Mouse (Mus musculus): ENCODE results near the gene Rbm20. TPM values are rescaled to one million over a fixed set of nuclear protein-coding genes. Genes with fewer than 3 reads are reported as not detected.

The Rbm20 gene
- 1 to 10 TPM; 4.0 to 5.8 TPM for total RNA-seq (2021)
- long read RNA-seq, experiment 1, full-length matches to known transcripts = 3 of 11 reads
- long read RNA-seq, experiment 1, partial matches to known transcripts = 5 of 11 reads
- long read RNA-seq, experiment 1, other reads (novel, unspliced or antisense) = 3 of 11 reads
- long read RNA-seq, experiment 2, full-length matches to known transcripts = 1 of 2 reads
- long read RNA-seq, experiment 2, partial matches to known transcripts = 1 of 2 reads
- long read RNA-seq, experiment 2, other reads (novel, unspliced or antisense) = 0 of 2 reads

DNA sequence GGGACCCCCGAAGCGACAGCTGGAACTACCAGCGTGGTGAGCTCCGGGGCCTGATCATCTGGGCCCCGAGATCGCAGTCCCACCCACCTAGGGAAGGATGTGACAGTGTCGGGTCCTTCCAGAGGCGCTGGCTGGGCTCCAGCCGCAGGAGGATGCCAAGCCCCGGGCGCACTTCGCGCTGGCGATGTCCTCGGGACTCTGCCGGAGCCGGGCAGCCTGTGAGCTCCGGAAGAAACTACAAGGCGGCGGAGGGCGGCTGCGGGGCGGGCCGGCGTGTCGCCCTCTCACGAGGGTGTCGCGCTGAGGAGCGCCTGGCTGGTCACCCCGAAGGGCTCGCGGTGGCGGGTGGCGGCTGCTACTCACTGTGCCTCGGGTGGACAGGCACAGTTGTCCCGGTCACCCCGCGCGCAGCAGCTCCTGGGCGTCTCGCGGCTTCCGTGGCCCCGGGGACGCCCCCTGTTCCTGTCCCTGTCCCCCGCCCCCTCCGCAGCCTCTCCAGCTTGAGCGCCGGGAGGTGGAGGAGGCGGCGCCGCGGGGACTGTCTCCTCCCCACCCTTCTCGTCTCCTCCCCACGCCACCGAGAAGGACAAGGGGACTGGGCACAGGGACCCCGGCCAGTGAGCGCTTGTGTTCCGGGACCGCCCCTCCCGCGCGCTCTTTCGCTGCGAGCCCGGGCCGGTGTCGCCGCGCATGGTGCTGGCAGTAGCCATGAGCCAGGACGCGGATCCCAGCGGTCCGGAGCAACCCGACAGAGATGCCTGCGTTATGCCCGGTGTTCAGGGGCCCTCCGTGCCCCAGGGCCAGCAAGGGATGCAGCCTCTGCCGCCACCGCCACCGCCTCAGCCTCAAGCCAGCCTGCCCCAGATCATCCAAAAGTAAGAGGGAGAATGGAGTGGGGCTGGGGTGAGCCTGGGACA, at the start of gene Rbm20:
Gene Rbm20 (plus strand): TSS at position 589 of the 917 bp plus-strand sequence.
- no peak for TF ChIP-seq CTCF (IDR thresholded peaks at IDR 0.05)
- intact Hi-C loops (cut with DNase I) = no loop called here
- Histone ChIP-seq H3K4me3 (peak within 1 kb of the TSS; percentile 59), H3K27ac (peak within 1 kb of the TSS; percentile 60; the same call in 1 of the 2 replicates)
- peak; percentile 39 to 46 for DNase-seq (ENCODE audit: extremely low spot score in 1 of 2, low spot score in 2 of 2)

DNA sequence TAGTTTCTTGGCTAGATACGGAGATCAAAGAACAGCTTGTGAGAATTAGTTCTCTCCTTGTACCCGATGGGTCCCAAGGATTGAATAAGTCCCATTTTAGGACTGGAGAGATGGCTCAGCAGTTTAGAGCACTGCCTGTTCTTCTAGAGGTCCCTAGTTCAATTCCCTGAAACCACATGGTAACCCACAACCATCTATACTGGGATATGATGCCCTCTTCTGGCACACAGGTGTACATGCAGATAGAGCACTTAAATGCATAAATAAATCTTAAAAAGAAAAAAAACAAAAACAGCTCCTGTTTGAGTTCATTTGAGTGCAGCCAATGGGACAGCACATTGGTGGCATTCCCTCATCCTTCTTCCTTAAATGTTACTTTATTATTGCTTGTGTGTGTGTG, 39.1 kb upstream of the Rbm20 start:
- H3K4me3 ChIP-seq = no peak overlapping the region
- intact Hi-C loops (cut with DNase I) = loop anchor here (5.0 to 10.0 kb wide), 2 partner anchors 36 to 1577 kb away; partner anchors contain the start of gene Smc3
- TF ChIP-seq CTCF (IDR thresholded peaks at IDR 0.05) = peak; percentile 51
- no peak overlapping the region for H3K27ac ChIP-seq
- DNase-seq (ENCODE audit: extremely low spot score in 1 of 2, low spot score in 2 of 2) = no peak

DNA sequence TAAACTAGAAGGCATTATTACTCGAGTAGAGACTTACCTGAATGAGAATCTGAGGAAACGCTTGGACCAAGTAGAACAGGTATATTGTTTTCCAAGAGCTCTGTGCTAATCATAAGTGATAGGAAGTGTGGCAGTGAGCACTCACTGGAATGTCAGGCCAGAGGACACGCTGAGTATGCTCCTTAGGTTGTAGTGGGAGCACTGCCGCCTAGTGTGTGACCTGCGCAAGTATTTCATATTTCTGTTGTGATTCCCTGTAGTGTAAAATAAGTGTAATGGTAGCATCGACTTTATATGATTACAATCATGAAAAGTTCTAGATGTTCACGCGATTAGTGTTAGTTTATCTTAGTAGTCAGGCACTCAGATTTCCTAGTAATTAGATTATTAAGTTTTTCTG, 38.4 kb upstream of the Rbm20 start:
- DNase-seq (ENCODE audit: extremely low spot score in 1 of 2, low spot score in 2 of 2) = no peak
- Histone ChIP-seq H3K4me3 (no peak overlapping the region), H3K27ac (no peak overlapping the region)
- intact Hi-C loops (cut with DNase I) = loop anchor here (5.0 to 10.0 kb wide), 2 partner anchors 36 to 1576 kb away; partner anchors contain the start of gene Smc3
- TF ChIP-seq CTCF (IDR thresholded peaks at IDR 0.05) = no peak; the same call in 1 of the 2 replicates

DNA sequence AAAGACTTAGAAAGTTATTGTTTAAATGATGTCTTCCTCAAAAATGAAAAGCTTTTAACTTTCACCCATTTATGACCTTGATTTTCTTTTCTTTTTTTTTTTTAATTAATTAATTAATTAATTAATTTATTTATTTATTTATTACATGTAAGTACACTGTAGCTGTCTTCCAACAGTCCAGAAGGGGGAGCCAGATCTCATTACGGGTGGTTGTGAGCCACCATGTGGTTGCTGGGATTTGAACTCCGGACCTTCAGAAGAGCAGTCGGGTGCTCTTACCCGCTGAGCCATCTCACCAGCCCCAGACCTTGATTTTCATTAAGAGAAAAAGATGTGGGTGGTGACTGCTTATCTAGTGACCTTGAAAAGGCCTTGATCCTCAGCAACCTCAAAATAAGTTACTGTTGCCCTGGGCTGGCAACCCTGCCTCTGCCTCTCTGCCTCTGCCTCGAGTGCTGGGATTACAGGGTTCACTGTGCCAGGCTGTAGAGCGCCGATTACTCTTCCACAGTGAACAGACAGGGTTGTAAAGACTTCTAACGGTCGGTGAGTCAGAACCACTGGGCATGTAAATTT, 33.0 kb upstream of the Rbm20 start:
- TF ChIP-seq CTCF (IDR thresholded peaks at IDR 0.05) = peak; percentile 30
- no peak for DNase-seq (ENCODE audit: extremely low spot score in 1 of 2, low spot score in 2 of 2)
- H3K4me3 ChIP-seq = no peak overlapping the region
- intact Hi-C loops (cut with DNase I) = loop anchor here (10.0 kb wide), 2 partner anchors 91 to 1421 kb away; no protein-coding TSS in a partner anchor
- H3K27ac ChIP-seq = no peak overlapping the region

DNA sequence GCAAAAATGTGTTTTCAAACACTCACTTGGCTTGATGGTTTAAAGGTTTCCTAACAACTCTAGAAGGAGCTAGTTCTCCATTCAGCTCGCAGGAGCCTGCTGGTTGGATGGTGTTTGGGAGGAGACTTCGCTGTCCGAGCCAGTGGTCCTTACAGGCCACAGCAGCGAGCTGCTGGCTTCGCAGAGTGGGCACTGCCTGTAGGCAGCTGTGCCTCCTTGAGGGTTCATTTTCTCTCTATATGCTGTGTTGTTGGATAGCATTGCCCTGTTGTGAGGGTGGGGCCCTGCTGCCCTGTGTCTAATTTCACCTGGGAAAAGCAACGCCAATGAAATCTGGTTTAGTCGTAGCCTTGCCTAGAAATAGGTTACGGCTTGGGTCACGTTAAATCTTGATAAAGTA, 29.8 kb upstream of the Rbm20 start:
- H3K4me3 ChIP-seq = no peak overlapping the region
- no peak overlapping the region for H3K27ac ChIP-seq
- intact Hi-C loops (cut with DNase I) = loop anchor here (5.0 to 10.0 kb wide), 5 partner anchors 88 to 1418 kb away; partner anchors contain the start of gene Smndc1
- no peak for TF ChIP-seq CTCF (IDR thresholded peaks at IDR 0.05)
- DNase-seq (ENCODE audit: extremely low spot score in 1 of 2, low spot score in 2 of 2) = no peak

DNA sequence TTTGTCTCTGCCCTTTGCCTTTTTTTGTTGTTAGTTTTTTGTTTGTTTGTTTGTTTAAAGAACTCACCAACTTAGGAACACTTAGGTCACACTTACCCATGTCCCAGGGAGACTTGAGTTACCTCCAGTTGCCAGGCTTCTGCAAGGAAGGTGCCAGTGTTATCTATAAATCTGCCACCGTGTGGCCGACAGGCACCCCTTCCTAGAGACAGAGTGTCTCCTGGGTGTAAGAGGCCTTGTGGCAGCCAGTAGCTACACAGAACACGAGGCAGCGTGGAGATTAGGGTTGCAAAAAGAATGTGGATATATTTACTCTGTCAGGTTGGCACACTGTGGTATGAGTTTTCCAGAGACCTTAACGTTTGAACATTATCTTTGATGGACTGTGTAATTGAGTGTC, 29.1 kb upstream of the Rbm20 start:
- peak; percentile 16 for TF ChIP-seq CTCF (IDR thresholded peaks at IDR 0.05)
- no peak for DNase-seq (ENCODE audit: extremely low spot score in 1 of 2, low spot score in 2 of 2)
- no peak overlapping the region for H3K4me3 ChIP-seq
- no peak overlapping the region for H3K27ac ChIP-seq
- intact Hi-C loops (cut with DNase I) = loop anchor here (1.0 to 10.0 kb wide), 7 partner anchors 57 to 1417 kb away; partner anchors contain the start of gene Smndc1

DNA sequence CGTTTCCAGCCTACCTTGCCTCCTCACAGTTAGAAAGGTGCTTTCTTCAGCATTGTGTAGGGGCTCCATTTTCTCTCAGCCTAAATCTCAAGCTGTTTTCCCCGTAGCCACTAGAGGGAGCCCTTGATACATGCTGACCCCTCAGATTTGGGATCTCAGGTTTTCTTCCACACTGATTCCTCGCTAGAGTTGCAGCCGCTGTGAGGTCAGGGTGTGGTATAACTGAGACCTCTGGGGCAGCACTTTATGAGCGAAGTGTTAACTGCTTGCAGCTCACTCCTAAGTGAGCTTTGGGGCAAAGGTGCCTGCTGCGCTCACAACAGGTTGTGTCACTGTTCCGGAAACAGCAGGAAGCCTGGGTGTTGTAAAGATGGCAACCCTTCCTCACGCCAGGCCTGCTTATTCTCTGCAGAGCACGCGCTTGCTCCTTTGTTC, 28.3 kb upstream of the Rbm20 start:
- no peak overlapping the region for H3K4me3 ChIP-seq
- DNase-seq (ENCODE audit: extremely low spot score in 1 of 2, low spot score in 2 of 2) = peak; percentile 73 to 79
- no peak overlapping the region for H3K27ac ChIP-seq
- TF ChIP-seq CTCF (IDR thresholded peaks at IDR 0.05) = peak; percentile 95
- intact Hi-C loops (cut with DNase I) = loop anchor here (1.0 to 10.0 kb wide), 7 partner anchors 56 to 1416 kb away; partner anchors contain the start of gene Smndc1

DNA sequence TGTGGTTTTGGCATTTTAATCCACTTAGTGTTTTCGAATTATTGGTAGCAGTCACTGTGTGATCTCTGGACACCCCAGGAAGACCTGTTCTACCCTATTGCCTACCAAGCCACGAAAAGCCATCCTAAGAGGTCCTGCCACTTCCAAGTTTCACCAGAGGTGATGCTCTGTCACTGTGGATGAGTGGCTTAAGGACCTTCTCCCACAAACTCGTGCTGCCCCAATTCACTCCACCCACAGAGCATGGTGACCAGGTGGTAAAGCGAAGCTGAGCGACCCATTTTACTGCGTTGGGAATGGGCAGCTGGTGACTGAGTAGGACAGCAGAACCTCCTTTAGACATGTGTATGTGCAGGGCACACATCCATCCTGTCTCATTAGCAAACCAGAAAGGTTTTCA, 27.7 kb upstream of the Rbm20 start:
- Histone ChIP-seq H3K4me3 (no peak overlapping the region), H3K27ac (no peak overlapping the region)
- intact Hi-C loops (cut with DNase I) = loop anchor here (5.0 to 10.0 kb wide), 5 partner anchors 85 to 1415 kb away; partner anchors contain the start of gene Smndc1
- no peak for DNase-seq (ENCODE audit: extremely low spot score in 1 of 2, low spot score in 2 of 2)
- TF ChIP-seq CTCF (IDR thresholded peaks at IDR 0.05) = peak; percentile 26

DNA sequence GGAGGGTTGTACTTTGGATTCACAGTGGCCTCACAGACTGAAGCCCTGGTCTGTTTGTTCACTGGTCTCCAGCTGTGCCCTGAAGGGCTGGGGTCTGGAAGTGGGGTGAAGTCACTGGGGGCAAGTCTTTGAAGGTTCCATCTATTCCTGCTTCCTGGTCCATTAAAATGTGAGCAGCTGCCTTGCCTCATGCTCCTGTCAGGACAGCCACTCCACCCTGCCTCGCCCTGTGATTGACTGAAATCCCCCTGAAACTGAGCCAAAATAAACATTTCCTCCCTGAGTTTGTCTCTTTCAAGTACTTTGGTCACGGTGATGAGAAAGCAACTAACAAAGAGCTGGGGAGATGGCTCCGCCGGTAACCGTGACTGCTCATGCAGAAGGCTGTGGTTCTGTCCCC, 27.3 kb upstream of the Rbm20 start:
- DNase-seq (ENCODE audit: extremely low spot score in 1 of 2, low spot score in 2 of 2) = no peak
- TF ChIP-seq CTCF (IDR thresholded peaks at IDR 0.05) = no peak
- intact Hi-C loops (cut with DNase I) = loop anchor here (5.0 to 10.0 kb wide), 6 partner anchors 85 to 1555 kb away; partner anchors contain the start of gene Smndc1
- Histone ChIP-seq H3K27ac (no peak overlapping the region), H3K4me3 (no peak overlapping the region)

DNA sequence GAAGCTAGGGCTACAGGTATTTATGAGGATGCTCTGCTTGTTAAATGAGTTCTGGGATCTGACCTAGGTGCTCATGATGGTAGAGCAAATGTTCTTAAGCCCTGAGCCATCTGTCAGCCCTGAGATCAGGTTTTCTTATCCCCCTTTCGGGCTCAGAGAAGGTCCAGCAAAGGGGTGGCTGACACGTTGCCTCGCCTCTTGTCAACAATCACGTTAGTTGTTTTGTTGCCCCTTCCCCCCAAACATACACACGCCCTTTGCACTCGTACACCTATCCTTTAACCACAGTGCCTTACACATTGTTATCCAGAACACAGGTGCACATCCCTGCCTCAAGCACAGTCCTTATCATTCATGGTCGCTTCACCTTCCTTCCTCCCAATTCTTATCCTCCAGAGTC, 26.2 kb upstream of the Rbm20 start:
- intact Hi-C loops (cut with DNase I) = loop anchor here (10.0 kb wide), 1 partner anchor 1554 kb away; no protein-coding TSS in a partner anchor
- TF ChIP-seq CTCF (IDR thresholded peaks at IDR 0.05) = no peak

DNA sequence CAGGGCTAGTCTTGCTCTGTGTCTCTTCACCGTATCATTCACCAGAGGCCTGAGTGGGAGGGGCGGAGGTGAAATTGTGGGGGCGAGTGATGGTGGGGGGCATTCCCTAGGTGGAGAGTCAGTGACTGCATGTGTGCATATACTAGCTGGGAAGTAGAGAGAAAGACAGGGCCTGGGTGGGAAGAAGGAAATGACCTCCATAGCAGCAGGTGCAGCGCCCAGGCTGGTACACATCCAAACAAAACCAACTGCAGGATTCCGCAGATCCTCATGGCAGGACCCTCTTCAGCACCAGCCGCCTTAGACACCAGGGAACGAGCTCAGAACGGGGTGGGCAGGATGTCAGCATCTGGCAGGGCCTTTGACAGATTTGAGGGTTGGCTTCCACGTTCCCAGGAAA, 24.8 kb upstream of the Rbm20 start:
- Histone ChIP-seq H3K4me3 (no peak overlapping the region), H3K27ac (no peak overlapping the region)
- no peak for DNase-seq (ENCODE audit: extremely low spot score in 1 of 2, low spot score in 2 of 2)
- intact Hi-C loops (cut with DNase I) = loop anchor here (10.0 kb wide), 1 partner anchor 1553 kb away; no protein-coding TSS in a partner anchor
- no peak for TF ChIP-seq CTCF (IDR thresholded peaks at IDR 0.05)

More for the DNA sequence above, 26.2 kb upstream of the Rbm20 start:
- Histone ChIP-seq H3K27ac (no peak overlapping the region), H3K4me3 (no peak overlapping the region)
- DNase-seq (ENCODE audit: extremely low spot score in 1 of 2, low spot score in 2 of 2) = no peak
